Mouse (Mus musculus): ENCODE measurements around the gene Slc23a2. TPM values are rescaled to one million over a fixed set of nuclear protein-coding genes. Genes with fewer than 3 reads are reported as not detected.

The Slc23a2 gene
- 15.2 and 17.7 TPM in 2 replicates for polyA plus RNA-seq (2015; fragmentation: Nextera tagmentation; extraction: Ambion mirVana)

DNA sequence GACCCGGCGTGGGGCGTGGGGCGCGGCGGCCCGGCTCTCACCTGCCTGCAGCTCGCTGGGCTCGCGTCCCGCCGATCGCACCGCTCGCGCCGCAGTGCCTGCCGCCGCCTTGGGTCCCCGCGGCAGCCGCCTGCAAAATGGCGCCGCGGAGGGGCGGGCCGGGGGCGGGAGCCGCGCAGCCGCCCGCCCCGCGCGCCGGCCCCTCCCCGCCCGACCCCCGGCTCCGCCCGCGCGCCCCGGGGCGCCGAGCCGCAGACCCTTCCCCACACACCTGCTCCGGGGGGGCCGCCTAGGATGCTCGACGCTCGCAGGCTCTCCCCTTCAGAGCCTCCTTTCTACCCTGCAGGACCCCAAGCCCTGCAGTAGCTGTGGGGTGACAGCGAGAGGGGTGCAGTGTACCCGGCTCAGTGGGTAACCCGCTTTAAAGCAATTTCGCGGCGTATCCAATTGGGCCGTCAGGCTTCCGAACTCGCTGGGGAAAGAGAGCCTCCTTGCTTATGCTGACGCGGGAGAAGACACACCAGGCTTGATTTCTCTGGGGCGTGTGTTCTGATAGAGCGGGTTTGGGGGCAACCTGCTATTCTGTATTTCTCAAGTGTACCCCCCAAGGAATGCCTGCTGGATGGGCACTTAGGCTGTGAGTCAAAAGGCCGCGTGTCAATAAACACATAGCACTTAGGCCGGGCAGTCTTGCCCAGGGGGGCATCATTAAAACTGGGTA, at the start of gene Slc23a2:
Slc23a2 (minus strand) TSS at position 138 of the 721 bp plus-strand sequence.
- H3K27me3 ChIP-seq (ENCODE audit: insufficient read depth, low read length) = no peaks in the 10 kb centered on the region
- peak within 1 kb of the TSS; percentile 90 for H3K9ac ChIP-seq (replicated peaks; ENCODE audit: low read length)
- WGBS = under 1% methylated on average over 45 of the region's 68 CpGs
- peaks cover 20% of the 10 kb centered on the region for H3K4me1 ChIP-seq (ENCODE audit: insufficient read depth, low read length)
- peak; percentile 84 for ATAC-seq (ENCODE audit: low FRiP score, low TSS enrichment)
- H3K27ac ChIP-seq (ENCODE audit: low read length) = no peak within 1 kb of the TSS; the same call in 1 of the 2 replicates
- no peaks in the 10 kb centered on the region for H3K9me3 ChIP-seq (ENCODE audit: low read length)
- H3K4me2 ChIP-seq (replicated peaks; ENCODE audit: low read depth, low read length) = peak within 1 kb of the TSS; percentile 98
- H3K4me3 ChIP-seq (ENCODE audit: low read length) = peak within 1 kb of the TSS; percentile 91
- no peaks in the 10 kb centered on the region for H3K36me3 ChIP-seq (ENCODE audit: insufficient read depth, low read length)

DNA sequence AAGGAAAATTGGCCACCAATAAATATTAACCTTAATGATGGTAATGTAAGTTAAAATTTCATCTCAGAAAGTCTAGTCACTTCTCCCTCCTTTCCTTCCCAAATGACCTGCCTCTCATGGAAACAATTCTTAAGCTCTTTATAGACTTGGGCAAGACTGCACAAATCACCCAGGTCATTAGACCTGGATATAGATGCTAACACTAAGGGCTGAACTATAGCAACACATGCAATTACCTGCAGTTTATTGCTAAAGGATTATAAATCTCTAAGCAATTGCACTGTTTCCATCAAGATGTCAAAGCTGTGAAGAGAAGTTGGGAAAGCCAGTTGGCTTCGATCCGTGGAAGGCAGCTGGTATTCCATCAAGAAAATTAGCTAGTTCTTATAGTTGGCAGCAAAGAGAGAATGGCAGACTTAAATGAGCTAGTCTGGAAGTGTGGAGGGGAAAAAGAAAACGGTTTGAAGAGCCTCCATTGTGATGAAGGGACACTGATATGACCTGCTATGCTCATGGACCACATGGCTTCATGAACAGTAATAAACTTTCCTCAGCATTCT, 45.8 kb upstream of the Slc23a2 start:
- H3K27ac ChIP-seq (ENCODE audit: low read length) = no peak overlapping the region
- no peaks in the 10 kb centered on the region for H3K27me3 ChIP-seq (ENCODE audit: insufficient read depth, low read length)
- H3K4me2 ChIP-seq (replicated peaks; ENCODE audit: low read depth, low read length) = no peak overlapping the region
- 71% methylated on average over 3 of the region's 3 CpGs for WGBS
- no peaks in the 10 kb centered on the region for H3K4me1 ChIP-seq (ENCODE audit: insufficient read depth, low read length)
- no peaks in the 10 kb centered on the region for H3K36me3 ChIP-seq (ENCODE audit: insufficient read depth, low read length)
- H3K9me3 ChIP-seq (ENCODE audit: low read length) = no peaks in the 10 kb centered on the region
- H3K4me3 ChIP-seq (ENCODE audit: low read length) = no peak overlapping the region
- no peak for ATAC-seq (ENCODE audit: low FRiP score, low TSS enrichment)
- no peak overlapping the region for H3K9ac ChIP-seq (replicated peaks; ENCODE audit: low read length)

DNA sequence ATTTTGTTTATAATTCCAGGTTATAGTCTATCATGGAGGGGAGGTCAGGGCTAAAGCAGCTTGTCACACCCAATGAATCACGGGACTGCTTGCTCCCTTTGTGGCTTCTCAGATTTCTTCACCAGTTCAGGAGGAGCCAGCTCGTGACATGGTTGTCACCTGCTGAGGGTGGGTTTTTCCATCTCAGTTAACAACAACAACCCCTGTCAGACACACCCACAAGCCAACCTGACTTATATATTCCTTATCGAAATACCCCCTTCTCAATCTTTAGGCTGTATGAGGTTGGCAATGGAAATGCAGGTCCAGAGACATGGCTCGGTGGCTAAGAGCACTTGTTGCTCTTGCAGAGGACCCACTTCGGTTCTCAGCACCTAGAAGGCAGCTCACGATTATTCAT, 39.0 kb upstream of the Slc23a2 start:
- Histone ChIP-seq H3K27me3 (ENCODE audit: insufficient read depth, low read length) (no peaks in the 10 kb centered on the region), H3K27ac (ENCODE audit: low read length) (no peak overlapping the region), H3K4me3 (ENCODE audit: low read length) (no peak overlapping the region), H3K9me3 (ENCODE audit: low read length) (no peaks in the 10 kb centered on the region), H3K4me1 (ENCODE audit: insufficient read depth, low read length) (0 out of 2 replicates have a peak, but pooled peaks cover 3% of the 10 kb centered on the region), H3K4me2 (replicated peaks; ENCODE audit: low read depth, low read length) (no peak overlapping the region), H3K36me3 (ENCODE audit: insufficient read depth, low read length) (no peaks in the 10 kb centered on the region), H3K9ac (replicated peaks; ENCODE audit: low read length) (no peak overlapping the region)
- peak; percentile 69; the same call in 1 of the 2 replicates for ATAC-seq (ENCODE audit: low FRiP score, low TSS enrichment)
- 51% methylated on average over 6 of the region's 6 CpGs for WGBS

DNA sequence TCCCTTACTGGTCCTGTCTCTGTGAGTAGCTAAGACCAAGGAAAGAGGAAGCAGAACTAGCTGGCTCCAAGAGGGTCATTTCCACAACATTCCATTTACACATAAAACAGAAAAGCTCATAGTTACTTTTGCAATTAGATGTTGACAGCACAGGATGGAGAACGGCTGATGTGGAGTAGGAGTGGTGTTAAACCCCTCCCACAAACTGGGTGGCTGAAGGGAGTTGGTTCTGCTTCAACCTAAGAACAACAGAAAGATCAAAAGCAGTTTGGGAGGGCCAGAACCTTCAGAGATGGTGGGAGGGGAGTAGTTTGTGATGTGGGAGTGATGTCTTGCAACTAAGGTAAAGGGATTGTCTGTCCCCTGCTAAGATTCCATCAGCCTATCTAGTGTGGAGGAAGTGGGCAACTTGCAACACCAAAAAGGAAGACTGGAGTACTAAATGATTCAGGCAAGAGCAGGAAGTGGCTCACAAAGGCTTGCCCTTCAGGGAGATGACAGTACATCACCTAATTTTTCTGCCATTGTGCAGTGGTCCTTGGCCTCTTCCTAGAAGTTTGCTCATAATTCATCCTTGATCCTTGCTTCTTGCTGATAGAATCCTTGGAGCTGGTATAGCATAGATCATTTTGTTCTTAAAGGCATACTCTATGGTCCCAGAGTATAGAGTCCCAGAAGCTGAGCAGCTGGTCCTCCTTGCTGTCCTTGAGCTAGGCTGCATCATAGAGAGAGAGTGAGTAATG, 35.7 kb upstream of the Slc23a2 start:
- no peaks in the 10 kb centered on the region for H3K9me3 ChIP-seq (ENCODE audit: low read length)
- H3K4me2 ChIP-seq (replicated peaks; ENCODE audit: low read depth, low read length) = no peak overlapping the region
- 8% methylated on average over 1 of the region's 1 CpGs for WGBS
- H3K36me3 ChIP-seq (ENCODE audit: insufficient read depth, low read length) = no peaks in the 10 kb centered on the region
- peak; percentile 78 for ATAC-seq (ENCODE audit: low FRiP score, low TSS enrichment)
- H3K4me3 ChIP-seq (ENCODE audit: low read length) = no peak overlapping the region
- H3K27ac ChIP-seq (ENCODE audit: low read length) = no peak overlapping the region
- H3K27me3 ChIP-seq (ENCODE audit: insufficient read depth, low read length) = no peaks in the 10 kb centered on the region
- H3K9ac ChIP-seq (replicated peaks; ENCODE audit: low read length) = no peak overlapping the region
- H3K4me1 ChIP-seq (ENCODE audit: insufficient read depth, low read length) = 0 out of 2 replicates have a peak, but pooled peaks cover 3% of the 10 kb centered on the region

DNA sequence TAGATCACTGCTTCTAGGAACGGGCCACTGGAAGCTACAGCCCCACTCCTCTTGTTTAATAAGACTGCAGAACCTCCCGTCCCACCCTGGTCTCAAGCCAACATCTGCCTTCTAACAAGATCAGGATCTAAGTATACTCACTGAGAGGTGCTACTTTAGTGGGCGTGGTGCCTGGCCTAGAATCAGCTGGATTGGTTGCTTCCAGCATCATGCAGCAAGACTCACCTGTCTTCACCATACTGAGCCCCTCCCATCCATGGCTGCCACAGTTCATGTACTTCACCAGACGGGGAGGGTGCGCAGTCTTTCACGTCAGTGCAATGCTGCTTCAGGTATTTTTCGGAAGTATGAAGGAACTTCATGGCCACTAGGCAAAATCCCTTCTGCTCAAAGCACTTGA, 34.5 kb upstream of the Slc23a2 start:
- Histone ChIP-seq H3K9ac (replicated peaks; ENCODE audit: low read length) (no peak overlapping the region), H3K9me3 (ENCODE audit: low read length) (no peaks in the 10 kb centered on the region), H3K27ac (ENCODE audit: low read length) (no peak overlapping the region), H3K27me3 (ENCODE audit: insufficient read depth, low read length) (no peaks in the 10 kb centered on the region), H3K4me3 (ENCODE audit: low read length) (no peak overlapping the region), H3K4me1 (ENCODE audit: insufficient read depth, low read length) (0 out of 2 replicates have a peak, but pooled peaks cover 3% of the 10 kb centered on the region), H3K4me2 (replicated peaks; ENCODE audit: low read depth, low read length) (no peak overlapping the region), H3K36me3 (ENCODE audit: insufficient read depth, low read length) (no peaks in the 10 kb centered on the region)
- 81% methylated on average over 7 of the region's 7 CpGs for WGBS
- ATAC-seq (ENCODE audit: low FRiP score, low TSS enrichment) = no peak

DNA sequence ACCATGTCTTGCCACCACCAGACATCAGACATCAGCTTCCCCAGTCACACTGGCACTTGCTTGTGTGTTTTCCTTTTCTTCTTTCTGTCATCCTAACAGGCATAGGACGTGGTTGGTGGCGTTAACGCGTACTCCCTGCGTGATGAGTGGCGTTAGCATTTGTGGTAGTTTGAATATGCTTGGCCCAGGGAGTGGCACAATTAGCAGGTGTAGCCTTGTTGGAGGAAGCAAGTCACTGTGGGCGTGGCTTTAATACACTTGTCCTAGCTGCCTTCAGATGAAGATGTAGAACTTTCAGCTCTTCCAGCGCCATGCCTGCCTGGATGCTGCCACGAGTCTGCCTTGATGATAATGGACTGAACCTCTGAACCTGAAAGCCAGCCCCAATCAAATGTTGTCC, 32.5 kb upstream of the Slc23a2 start:
- Histone ChIP-seq H3K4me2 (replicated peaks; ENCODE audit: low read depth, low read length) (no peak overlapping the region), H3K27ac (ENCODE audit: low read length) (no peak overlapping the region), H3K9ac (replicated peaks; ENCODE audit: low read length) (no peak overlapping the region), H3K4me3 (ENCODE audit: low read length) (no peak overlapping the region), H3K9me3 (ENCODE audit: low read length) (no peaks in the 10 kb centered on the region), H3K27me3 (ENCODE audit: insufficient read depth, low read length) (no peaks in the 10 kb centered on the region), H3K4me1 (ENCODE audit: insufficient read depth, low read length) (0 out of 2 replicates have a peak, but pooled peaks cover 3% of the 10 kb centered on the region), H3K36me3 (ENCODE audit: insufficient read depth, low read length) (no peaks in the 10 kb centered on the region)
- WGBS = 89% methylated on average over 9 of the region's 9 CpGs
- ATAC-seq (ENCODE audit: low FRiP score, low TSS enrichment) = no peak

DNA sequence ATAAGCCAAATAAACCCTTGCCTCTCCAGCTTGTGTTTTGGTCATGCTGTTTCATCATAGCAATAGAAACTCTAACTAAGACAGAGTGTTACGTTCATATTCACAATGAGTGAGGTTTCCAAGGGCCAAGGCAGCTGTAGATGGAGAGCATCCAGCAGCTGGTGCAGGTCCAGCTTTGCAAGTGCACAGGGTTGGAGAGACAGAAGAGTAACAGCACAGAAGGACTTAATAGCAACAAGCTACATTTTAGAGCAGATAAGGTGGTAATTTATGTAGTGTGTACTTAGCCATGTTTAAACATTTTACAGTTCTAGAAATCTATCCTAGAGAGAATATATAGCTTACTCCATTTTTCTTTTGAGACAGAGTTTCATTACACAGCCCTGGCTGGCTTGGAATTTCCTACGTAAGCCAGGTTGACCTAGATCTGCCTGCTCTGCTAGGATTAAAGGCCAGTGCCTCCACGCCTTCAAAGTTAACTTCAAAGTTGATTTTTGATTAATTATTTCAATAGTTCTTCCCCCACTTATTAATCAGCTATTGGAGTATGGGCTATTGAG, 31.5 kb upstream of the Slc23a2 start:
- WGBS = 72% methylated on average over 3 of the region's 3 CpGs
- Histone ChIP-seq H3K4me3 (ENCODE audit: low read length) (no peak overlapping the region), H3K36me3 (ENCODE audit: insufficient read depth, low read length) (no peaks in the 10 kb centered on the region), H3K9me3 (ENCODE audit: low read length) (no peaks in the 10 kb centered on the region), H3K4me1 (ENCODE audit: insufficient read depth, low read length) (0 out of 2 replicates have a peak, but pooled peaks cover 3% of the 10 kb centered on the region), H3K4me2 (replicated peaks; ENCODE audit: low read depth, low read length) (no peak overlapping the region), H3K9ac (replicated peaks; ENCODE audit: low read length) (no peak overlapping the region), H3K27ac (ENCODE audit: low read length) (no peak overlapping the region), H3K27me3 (ENCODE audit: insufficient read depth, low read length) (no peaks in the 10 kb centered on the region)
- ATAC-seq (ENCODE audit: low FRiP score, low TSS enrichment) = no peak

DNA sequence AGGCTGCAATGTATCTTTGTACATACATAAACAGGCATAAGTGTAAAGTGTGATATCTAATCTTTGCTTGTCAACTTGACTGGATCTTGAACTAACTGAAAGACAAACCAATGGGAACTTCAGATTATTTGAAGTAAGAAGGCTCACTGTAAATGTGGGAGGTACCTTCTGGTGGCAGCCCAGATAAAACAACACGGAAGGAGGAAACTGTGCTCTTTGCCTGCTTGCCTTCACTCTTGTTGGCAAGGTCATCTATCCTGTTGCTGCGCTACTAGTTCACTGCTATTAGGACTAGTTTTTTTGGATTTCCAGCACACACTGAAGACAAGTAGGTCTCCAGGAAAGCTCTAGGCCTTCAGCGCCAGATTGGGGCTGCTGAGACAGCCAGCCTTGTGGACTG, 29.1 kb upstream of the Slc23a2 start:
- Histone ChIP-seq H3K27me3 (ENCODE audit: insufficient read depth, low read length) (no peaks in the 10 kb centered on the region), H3K4me1 (ENCODE audit: insufficient read depth, low read length) (no peaks in the 10 kb centered on the region), H3K9me3 (ENCODE audit: low read length) (no peaks in the 10 kb centered on the region), H3K4me3 (ENCODE audit: low read length) (no peak overlapping the region), H3K9ac (replicated peaks; ENCODE audit: low read length) (no peak overlapping the region), H3K36me3 (ENCODE audit: insufficient read depth, low read length) (no peaks in the 10 kb centered on the region), H3K4me2 (replicated peaks; ENCODE audit: low read depth, low read length) (no peak overlapping the region), H3K27ac (ENCODE audit: low read length) (no peak overlapping the region)
- WGBS = 89% methylated on average over 3 of the region's 3 CpGs
- no peak for ATAC-seq (ENCODE audit: low FRiP score, low TSS enrichment)

DNA sequence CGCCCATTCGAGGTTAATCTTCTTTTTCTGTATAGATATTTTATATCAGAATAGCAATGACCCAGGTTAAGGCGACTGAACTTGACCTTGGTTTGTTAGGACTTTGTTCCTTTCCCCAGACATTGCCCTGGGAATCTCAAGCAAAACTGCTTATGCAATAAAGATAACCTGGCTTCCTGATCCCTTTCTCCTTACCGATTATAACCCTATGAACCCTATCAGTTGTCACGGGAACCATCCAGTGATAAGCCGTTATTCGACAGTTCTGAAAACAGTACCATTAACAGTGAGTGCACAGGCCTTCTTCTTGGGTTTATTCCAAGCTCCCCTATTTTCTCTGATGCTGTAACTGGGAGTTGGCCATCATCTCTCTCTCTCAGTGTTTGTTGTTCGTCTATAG, 27.0 kb upstream of the Slc23a2 start:
- H3K4me1 ChIP-seq (ENCODE audit: insufficient read depth, low read length) = no peaks in the 10 kb centered on the region
- no peak for ATAC-seq (ENCODE audit: low FRiP score, low TSS enrichment)
- 82% methylated on average over 8 of the region's 8 CpGs for whole genome bisulfite sequencing
- H3K4me2 ChIP-seq (replicated peaks; ENCODE audit: low read depth, low read length) = no peak overlapping the region
- H3K27me3 ChIP-seq (ENCODE audit: insufficient read depth, low read length) = no peaks in the 10 kb centered on the region
- no peak overlapping the region for H3K4me3 ChIP-seq (ENCODE audit: low read length)
- no peaks in the 10 kb centered on the region for H3K9me3 ChIP-seq (ENCODE audit: low read length)
- no peak overlapping the region for H3K27ac ChIP-seq (ENCODE audit: low read length)
- H3K9ac ChIP-seq (replicated peaks; ENCODE audit: low read length) = no peak overlapping the region
- no peaks in the 10 kb centered on the region for H3K36me3 ChIP-seq (ENCODE audit: insufficient read depth, low read length)

Data from kidney, embryonic 16.5 days (tissue).